Mouse (Mus musculus) olfactory bulb, adult 2 months (tissue): Measurements from ENCODE around the gene Elovl5.

Source experiments
- CTCF ChIP-seq: fragments of 200-500 bp; IDR thresholded peaks from 2 replicates; pipeline ENCODE4 v1.5.1; 2012; ENCODE audit warnings: low read depth, mild to moderate bottlenecking, low read length, moderate library complexity; ENCODE audit not compliant: insufficient read depth
- POLR2A ChIP-seq: fragments of 200-500 bp; IDR thresholded peaks from 2 replicates; pipeline ENCODE4 v1.6.1; 2012; ENCODE audit warnings: mild to moderate bottlenecking, low read depth, low read length, moderate library complexity; ENCODE audit not compliant: insufficient read depth

DNA sequence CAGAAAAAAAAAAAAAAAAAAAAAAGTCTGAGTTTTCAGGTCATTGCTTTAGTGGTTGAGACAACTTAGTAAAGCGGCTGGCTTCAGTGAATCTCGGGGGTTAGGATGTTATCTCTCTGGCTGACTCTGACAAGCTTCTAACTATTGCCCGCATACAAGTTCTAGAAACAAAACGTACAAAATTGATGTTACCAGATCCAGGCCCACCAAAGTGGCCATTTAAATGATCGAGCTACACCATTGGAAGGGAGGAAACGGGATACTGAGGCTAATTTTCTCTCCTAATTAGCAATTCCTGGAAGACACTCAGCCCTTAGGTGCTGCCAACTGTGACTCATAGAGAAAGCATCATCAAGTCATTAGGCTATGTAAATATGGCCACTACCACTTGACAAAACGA lies 18.6 kb upstream of the Elovl5 start:
- no peak for TF ChIP-seq CTCF
- no peak for TF ChIP-seq POLR2A
